Mouse (Mus musculus): Measurements from ENCODE around the gene Cabs1. TPM values are rescaled to one million over a fixed set of nuclear protein-coding genes. Genes with fewer than 3 reads are reported as not detected.

Cabs1 gene
- polyA plus RNA-seq, 1 experiment from 2014 or later, result not detected

- H3K27me3 ChIP-seq (ENCODE audit: control insufficient read depth, insufficient read depth, low read length), result no peaks in the 10 kb centered on the region
- H3K27ac ChIP-seq (replicated peaks; ENCODE audit: low read depth, low read length), result no peak overlapping the region
- H3K9me3 ChIP-seq (replicated peaks; ENCODE audit: control insufficient read depth, low read length), result no peaks in the 10 kb centered on the region
- no peaks in the 10 kb centered on the region for H3K4me1 ChIP-seq (ENCODE audit: control insufficient read depth, insufficient read depth, low read length)
- no peak overlapping the region for H3K4me2 ChIP-seq (ENCODE audit: low read depth, low read length)
- H3K9ac ChIP-seq (replicated peaks; ENCODE audit: low read length), result no peak overlapping the region
- no peak for ATAC-seq (replicated peaks; ENCODE audit: insufficient number of reproducible peaks, low FRiP score, low TSS enrichment, low read depth)
- no peak overlapping the region for H3K4me3 ChIP-seq (ENCODE audit: low read depth, low read length)
- H3K36me3 ChIP-seq (replicated peaks; ENCODE audit: control insufficient read depth, insufficient read depth, low read depth, low read length), result no peaks in the 10 kb centered on the region
- DNase-seq (ENCODE audit: low spot score), result no peak
Measured at GRCm38 (mm10) chr5:88005241-88005640, 26.0 kb downstream of the Cabs1 start.

Other genes starting within 250 kb of the Cabs1 start
- not detected in 2 replicates for gene Csn1s2a, start 204.9 kb upstream of the Cabs1 start, polyA plus RNA-seq (2014; fragmentation: Nextera tagmentation; extraction: Ambion mirVana)
- gene Csn1s2b, start 171.4 kb upstream of the Cabs1 start, polyA plus RNA-seq (2014; fragmentation: Nextera tagmentation; extraction: Ambion mirVana), result not detected in 2 replicates
- not detected in 2 replicates for gene Prr27, start 153.8 kb upstream of the Cabs1 start, polyA plus RNA-seq (2014; fragmentation: Nextera tagmentation; extraction: Ambion mirVana)
- gene Odam, start 94.4 kb upstream of the Cabs1 start, polyA plus RNA-seq (2014; fragmentation: Nextera tagmentation; extraction: Ambion mirVana), result not detected in 2 replicates
- gene Csn3, start 53.9 kb upstream of the Cabs1 start, polyA plus RNA-seq (2014; fragmentation: Nextera tagmentation; extraction: Ambion mirVana), result 0.22 TPM in 1 of 2 replicates, not detected in the other
- gene 2310003L06Rik, start 10.0 kb upstream of the Cabs1 start, polyA plus RNA-seq (2014; fragmentation: Nextera tagmentation; extraction: Ambion mirVana), result not detected in 2 replicates
- not detected in 2 replicates for gene Gm28434, start 9.9 kb upstream of the Cabs1 start, polyA plus RNA-seq (2014; fragmentation: Nextera tagmentation; extraction: Ambion mirVana)
- not detected in 2 replicates for gene Smr3a, start 23.1 kb downstream of the Cabs1 start, polyA plus RNA-seq (2014; fragmentation: Nextera tagmentation; extraction: Ambion mirVana)
- not detected in 2 replicates for gene Smr2, start 107.1 kb downstream of the Cabs1 start, polyA plus RNA-seq (2014; fragmentation: Nextera tagmentation; extraction: Ambion mirVana)
- not detected in 2 replicates for gene Gm11116, start 132.1 kb downstream of the Cabs1 start, polyA plus RNA-seq (2014; fragmentation: Nextera tagmentation; extraction: Ambion mirVana)
- gene Gm11115, start 174.7 kb downstream of the Cabs1 start, polyA plus RNA-seq (2014; fragmentation: Nextera tagmentation; extraction: Ambion mirVana), result not detected in 2 replicates